Mouse (Mus musculus) G1E (cell line): ENCODE measurements around the gene Ncor2. TPM values are rescaled to one million over a fixed set of nuclear protein-coding genes. Genes with fewer than 3 reads are reported as not detected.

ENCODE experiments used
- ATAC-seq: 2 replicates; pipeline ENCODE4 v1.8.0; 2016; ENCODE audit warnings: mild to moderate bottlenecking; ENCODE audit not compliant: insufficient number of reproducible peaks, poor library complexity, low FRiP score, severe bottlenecking; ENCODE audit errors: extremely low read depth
- DNase-seq: peaks from one replicate; pipeline ENCODE4 v3.0.0; 2012; ENCODE audit warnings: low spot score
- H3K27me3 ChIP-seq: 2 replicates; pipeline ENCODE4 v1.6.1; 2012; ENCODE audit warnings: mild to moderate bottlenecking, low read length, inconsistent platforms; ENCODE audit not compliant: insufficient read depth
- H3K36me3 ChIP-seq: replicated peaks from 2 replicates; pipeline ENCODE3; 2012; ENCODE audit warnings: mild to moderate bottlenecking, inconsistent platforms
- H3K4me1 ChIP-seq: 2 replicates; pipeline ENCODE4 v1.6.1; 2012; ENCODE audit warnings: low read depth, low read length, inconsistent platforms, mixed read lengths; ENCODE audit not compliant: insufficient read depth
- H3K4me3 ChIP-seq: 2 replicates; pipeline ENCODE4 v1.5.1; 2012; ENCODE audit warnings: low read depth, mild to moderate bottlenecking, inconsistent platforms, low read length, moderate library complexity, mixed read lengths
- H3K9me3 ChIP-seq: replicated peaks from 2 replicates; pipeline ENCODE4 v1.6.1; 2012; ENCODE audit warnings: inconsistent platforms
- CTCF ChIP-seq: IDR thresholded peaks from 2 replicates; pipeline ENCODE4 v1.5.1; 2012; ENCODE audit warnings: low read depth, low read length, inconsistent platforms, mixed read lengths
- GATA1 ChIP-seq: IDR thresholded peaks from 2 replicates; pipeline ENCODE4 v1.6.1; 2012; ENCODE audit warnings: borderline replicate concordance, low read length, inconsistent platforms, mixed read lengths
- GATA2 ChIP-seq: IDR thresholded peaks from 2 replicates; pipeline ENCODE4 v1.6.1; 2012; ENCODE audit warnings: low read depth, low read length, inconsistent platforms, borderline replicate concordance
- POLR2AphosphoS5 ChIP-seq: IDR thresholded peaks from 2 replicates; pipeline ENCODE4 v1.6.1; 2012; ENCODE audit warnings: low read depth, low read length, inconsistent platforms; ENCODE audit not compliant: insufficient replicate concordance
- TAL1 ChIP-seq: conservative IDR thresholded peaks from 2 replicates; pipeline ENCODE4 v1.6.1; 2012; ENCODE audit warnings: low read depth, low read length, inconsistent platforms, mixed read lengths
- polyA plus RNA-seq: library from polyadenylated mRNA; stranded (reverse); fragments of >175 nt; gene quantifications from 2 replicates; pipeline ENCODE4 v1.2.3, GENCODE M21; 2012
- total RNA-seq, 2 experiments: library from RNA; stranded (forward) in 1 of 2; stranded (reverse) in 1 of 2; fragments of 200-1000 nt in 1 of 2; fragments of >200 nt in 1 of 2; fragmentation: Nextera tagmentation in 1 of 2; gene quantifications; 2 replicates each; pipeline ENCODE4 v1.2.3; 2014 to 2017

The Ncor2 gene
- total and polyA plus RNA-seq, 3 experiments, result 0.09 TPM; not detected in 2

- Histone ChIP-seq H3K36me3 (no peaks in the 10 kb centered on the region), H3K4me3 (no peak overlapping the region), H3K4me1 (no peaks in the 10 kb centered on the region), H3K27me3 (no peaks in the 10 kb centered on the region), H3K9me3 (peaks cover 96% of the 10 kb centered on the region)
- no peak for DNase-seq
- TF ChIP-seq GATA2 (no peak), CTCF (no peak), GATA1 (no peak), TAL1 (no peak), POLR2AphosphoS5 (no peak)
- no peak for ATAC-seq
These were observed 53.0 kb downstream of the Ncor2 start for GRCm38 (mm10) chr5:125125966-125126464.

GRCm38 (mm10) chr5:125125219-125125618, 53.8 kb downstream of the Ncor2 start:
- ATAC-seq, result no peak
- H3K4me3 ChIP-seq, result no peak overlapping the region
- H3K36me3 ChIP-seq, result no peaks in the 10 kb centered on the region
- DNase-seq, result no peak
- TF ChIP-seq GATA1, result no peak
- TF ChIP-seq CTCF, result no peak
- peaks cover 96% of the 10 kb centered on the region for H3K9me3 ChIP-seq
- H3K27me3 ChIP-seq, result no peaks in the 10 kb centered on the region
- no peaks in the 10 kb centered on the region for H3K4me1 ChIP-seq

DNA sequence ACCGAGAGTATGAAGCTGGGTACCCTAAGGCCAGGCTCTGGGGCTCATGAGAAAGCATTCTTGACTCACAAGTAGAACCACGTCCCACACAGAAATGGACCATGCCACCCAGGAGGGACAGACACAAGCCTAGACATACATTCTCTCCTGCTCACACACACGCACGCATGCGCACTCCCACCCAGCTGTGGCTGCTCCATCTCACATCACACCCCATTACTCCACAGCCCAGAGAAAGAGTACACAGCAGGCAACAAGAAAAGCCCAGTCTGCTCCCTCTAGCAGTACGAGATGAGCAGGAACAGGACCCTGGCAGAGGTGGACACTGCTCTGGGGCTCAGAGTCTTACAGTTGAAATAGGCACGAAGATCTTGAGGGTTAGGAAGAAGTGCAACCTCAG, 55.0 kb downstream of the Ncor2 start:
- H3K27me3 ChIP-seq, result no peaks in the 10 kb centered on the region
- no peaks in the 10 kb centered on the region for H3K36me3 ChIP-seq
- TF ChIP-seq POLR2AphosphoS5 (no peak), CTCF (no peak), GATA2 (no peak), GATA1 (no peak), TAL1 (no peak)
- no peak for ATAC-seq
- no peaks in the 10 kb centered on the region for H3K4me1 ChIP-seq
- H3K9me3 ChIP-seq, result peaks cover 98% of the 10 kb centered on the region
- no peak overlapping the region for H3K4me3 ChIP-seq
- DNase-seq, result no peak

DNA sequence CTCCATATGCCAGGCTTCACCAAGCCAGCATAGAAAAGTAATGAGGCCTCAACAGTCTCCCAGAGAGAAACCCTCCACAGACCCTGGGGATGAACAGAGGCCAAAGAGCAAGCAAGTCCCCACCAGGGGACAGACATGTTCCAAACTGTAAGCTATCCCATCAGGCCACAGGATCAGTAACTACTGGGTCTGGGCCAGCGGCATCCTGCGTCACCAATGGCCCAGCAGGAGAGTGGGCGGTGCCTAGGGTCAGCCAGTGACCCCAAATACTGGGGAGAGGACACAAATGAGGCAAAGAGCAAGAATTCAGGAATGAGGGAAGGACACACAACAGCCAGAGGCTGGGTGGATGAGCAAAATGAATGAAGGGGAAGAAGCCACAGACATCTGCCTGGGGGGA, 55.8 kb downstream of the Ncor2 start:
- no peak overlapping the region for H3K4me3 ChIP-seq
- TF ChIP-seq TAL1 (no peak), GATA2 (no peak), POLR2AphosphoS5 (no peak), CTCF (no peak), GATA1 (no peak)
- H3K9me3 ChIP-seq, result peaks cover 98% of the 10 kb centered on the region
- H3K36me3 ChIP-seq, result no peaks in the 10 kb centered on the region
- DNase-seq, result no peak
- no peaks in the 10 kb centered on the region for H3K4me1 ChIP-seq
- H3K27me3 ChIP-seq, result no peaks in the 10 kb centered on the region
- ATAC-seq, result no peak

DNA sequence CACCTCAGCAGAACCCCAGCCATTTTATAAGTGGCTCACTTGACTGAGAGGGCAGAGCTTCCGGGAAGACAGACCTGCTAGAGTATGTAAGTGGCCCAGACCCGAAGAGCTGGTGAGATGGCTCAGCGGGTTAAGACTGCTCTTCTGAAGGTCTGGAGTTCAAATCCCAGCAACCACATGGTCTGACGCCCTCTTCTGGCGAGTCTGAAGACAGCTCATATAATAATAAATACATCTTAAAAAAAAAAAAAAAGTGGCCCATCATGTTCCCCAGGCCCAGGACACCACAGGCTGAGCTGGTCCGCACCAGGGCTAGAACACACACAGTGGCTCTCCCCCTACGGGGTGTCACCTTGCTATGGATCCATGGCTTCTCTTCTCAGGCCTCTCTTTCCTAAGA, 56.5 kb downstream of the Ncor2 start:
- TF ChIP-seq TAL1 (no peak), GATA1 (no peak), CTCF (no peak), POLR2AphosphoS5 (no peak), GATA2 (no peak)
- DNase-seq, result no peak
- ATAC-seq, result no peak
- no peaks in the 10 kb centered on the region for H3K27me3 ChIP-seq
- H3K4me1 ChIP-seq, result no peaks in the 10 kb centered on the region
- peak overlapping the region; percentile 18; the same call in 1 of the 2 replicates for H3K4me3 ChIP-seq
- no peaks in the 10 kb centered on the region for H3K36me3 ChIP-seq
- H3K9me3 ChIP-seq, result peaks cover 97% of the 10 kb centered on the region

GRCm38 (mm10) chr5:125122049-125122448, 57.0 kb downstream of the Ncor2 start:
- H3K36me3 ChIP-seq, result no peaks in the 10 kb centered on the region
- ATAC-seq (no peak), DNase-seq (no peak)
- H3K27me3 ChIP-seq, result no peaks in the 10 kb centered on the region
- TF ChIP-seq GATA2, result no peak
- no peak for TF ChIP-seq GATA1
- no peak for TF ChIP-seq TAL1
- no peak for TF ChIP-seq CTCF
- TF ChIP-seq POLR2AphosphoS5, result no peak
- H3K9me3 ChIP-seq, result peaks cover 97% of the 10 kb centered on the region
- peak overlapping the region; percentile 18; the same call in 1 of the 2 replicates for H3K4me3 ChIP-seq
- H3K4me1 ChIP-seq, result no peaks in the 10 kb centered on the region
